Mouse (Mus musculus) intestine, postnatal 0 days (tissue): ENCODE results near the gene Serpinf1. TPM values are rescaled to one million over a fixed set of nuclear protein-coding genes. Genes with fewer than 3 reads are reported as not detected.

Source experiments
- ATAC-seq: fragments of 200-750 bp; cut with Nextera tagmentation; 2 replicates; pipeline ENCODE4 v1.8.0; 2017; ENCODE audit warnings: mild to moderate bottlenecking, moderate TSS enrichment, moderate library complexity
- H3K27ac ChIP-seq: fragments of 300-500 bp; sonication (generic); 2 replicates; pipeline ENCODE4 v1.5.1; 2014; ENCODE audit warnings: mild to moderate bottlenecking, low read depth, low read length, moderate library complexity
- H3K27me3 ChIP-seq: fragments of 300-500 bp; sonication (generic); replicated peaks from 2 replicates; pipeline ENCODE4 v1.6.1; 2014; ENCODE audit warnings: low read length, mixed read lengths; ENCODE audit not compliant: control insufficient read depth, insufficient read depth
- H3K36me3 ChIP-seq: fragments of 300-500 bp; sonication (generic); 2 replicates; pipeline ENCODE4 v1.6.1; 2014; ENCODE audit warnings: mild to moderate bottlenecking, moderate library complexity; ENCODE audit not compliant: control insufficient read depth, insufficient read depth
- H3K4me1 ChIP-seq: fragments of 300-500 bp; sonication (generic); replicated peaks from 2 replicates; pipeline ENCODE4 v1.6.1; 2014; ENCODE audit warnings: antibody characterized with exemption, low read length, mixed read lengths; ENCODE audit not compliant: control insufficient read depth, insufficient read depth
- H3K4me2 ChIP-seq: fragments of 300-500 bp; sonication (generic); replicated peaks from 2 replicates; pipeline ENCODE4 v1.6.1; 2014; ENCODE audit warnings: low read depth, mild to moderate bottlenecking, moderate library complexity
- H3K4me3 ChIP-seq: fragments of 300-500 bp; sonication (generic); 2 replicates; pipeline ENCODE4 v1.5.1; 2014; ENCODE audit warnings: low read depth, low read length
- H3K9ac ChIP-seq: fragments of 300-500 bp; sonication (generic); 2 replicates; pipeline ENCODE4 v1.6.1; 2014; ENCODE audit warnings: mild to moderate bottlenecking, low read depth, low read length
- H3K9me3 ChIP-seq: fragments of 300-500 bp; sonication (generic); 2 replicates; pipeline ENCODE4 v1.6.1; 2016; ENCODE audit warnings: mixed run types; ENCODE audit not compliant: control insufficient read depth
- CTCF ChIP-seq: sonication (generic); IDR thresholded peaks from 2 replicates; pipeline ENCODE4 v1.5.1; 2016; ENCODE audit warnings: low read depth, mild to moderate bottlenecking, control low read depth, antibody characterized with exemption, moderate library complexity
- WGBS: fragments of 180-500 bp; shearing (Covaris S2); extraction: QIAGEN DNeasy Blood & Tissue Kit; methylation state at CpG from one replicate; pipeline ENCODE4 v1.1.7; 2014; 5-methylcytosine and 5-hydroxymethylcytosine counted together
- polyA plus RNA-seq: library from polyadenylated mRNA; unstranded; fragments of >200 nt; fragmentation: Nextera tagmentation; extraction: Ambion mirVana; gene quantifications from 2 replicates; pipeline ENCODE4 v1.2.1, GENCODE M21; 2015

Serpinf1 gene
- polyA plus RNA-seq, 1 experiment from 2014 or later = 20.7 TPM

DNA sequence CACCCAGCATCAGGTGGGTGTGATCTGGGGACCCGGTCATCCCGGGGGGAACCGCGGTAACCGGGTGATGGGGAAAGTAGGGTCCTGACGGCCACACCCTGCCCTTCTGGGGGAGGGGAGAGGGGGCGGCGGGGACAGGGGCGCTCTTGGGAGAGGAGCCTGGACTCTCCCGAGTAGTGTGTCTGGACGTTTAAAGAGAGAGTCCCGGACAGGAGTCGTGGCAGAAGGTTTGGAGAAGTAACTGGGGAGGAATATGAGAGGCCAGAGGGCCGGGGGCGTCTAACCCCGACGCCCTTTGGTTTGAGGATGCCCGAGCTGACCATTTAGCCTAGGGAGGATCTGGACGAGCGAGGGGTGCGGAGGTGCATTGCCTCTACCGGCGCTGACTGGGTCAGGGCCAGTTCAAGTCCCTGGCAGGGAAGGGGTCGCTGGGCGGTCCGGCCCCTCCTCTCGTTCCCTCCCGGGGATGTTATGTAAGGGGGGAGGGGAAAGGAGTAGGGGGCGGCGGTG, 39.3 kb upstream of the Serpinf1 start:
- Histone ChIP-seq H3K9me3 (no peaks in the 10 kb centered on the region), H3K4me2 (peak overlapping the region; percentile 91), H3K36me3 (peaks cover 19% of the 10 kb centered on the region), H3K27ac (peak overlapping the region; percentile 97), H3K27me3 (no peaks in the 10 kb centered on the region), H3K4me3 (peak overlapping the region; percentile 87), H3K9ac (peak overlapping the region; percentile 92), H3K4me1 (0 out of 2 replicates have a peak, but pooled peaks cover 10% of the 10 kb centered on the region)
- TF ChIP-seq CTCF = no peak
- ATAC-seq = 0 out of 2 replicates have a peak, but pooled peaks have one; percentile 1
- under 1% methylated on average over 30 of the region's 30 CpGs for WGBS

DNA sequence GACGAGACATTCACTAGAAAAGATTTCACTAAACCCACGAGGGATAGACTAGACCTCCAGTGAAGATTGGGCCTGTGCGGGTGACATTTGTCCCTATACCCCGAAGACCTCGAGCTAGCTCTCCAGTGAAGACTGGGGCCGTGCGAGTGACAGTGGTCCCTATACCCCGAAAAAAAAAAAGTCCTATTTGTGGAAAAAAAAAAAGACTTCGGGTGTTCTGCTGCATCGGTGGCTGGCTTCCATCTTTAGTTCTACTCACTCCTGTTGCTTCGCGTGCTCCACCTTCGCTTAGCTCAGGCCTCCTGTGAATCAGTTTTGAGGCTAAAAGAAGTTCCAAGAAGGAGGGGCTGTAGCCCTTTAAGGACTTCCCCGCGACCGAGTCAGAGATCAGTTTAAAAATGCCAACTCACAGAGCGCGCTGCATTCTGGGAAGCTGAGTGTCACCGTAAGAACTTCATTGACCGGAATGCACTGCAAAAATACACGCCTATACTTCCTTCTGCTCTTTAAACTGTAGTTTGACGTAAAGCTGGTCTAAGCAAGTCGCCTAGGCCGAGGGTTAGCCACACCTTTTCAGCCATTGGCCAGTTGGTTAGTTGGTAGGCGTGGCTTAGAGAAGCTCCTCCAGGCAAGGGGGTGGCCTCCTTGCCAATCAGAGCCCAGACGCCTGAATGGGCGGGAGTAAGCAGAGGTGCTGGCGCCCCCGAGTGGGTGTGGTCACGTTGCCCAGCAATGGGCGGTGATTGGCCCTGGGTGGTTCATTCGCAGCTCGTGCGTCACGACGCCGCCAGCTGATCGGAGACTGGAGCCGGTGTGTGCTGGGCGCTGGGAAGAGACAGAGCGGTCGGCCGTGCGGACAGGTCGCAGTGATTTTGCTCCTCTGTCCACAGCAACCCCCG, 38.6 kb upstream of the Serpinf1 start, which contains the start of gene Tlcd2:
Gene Tlcd2 (plus strand): TSS at position 872 of the 899 bp plus-strand sequence.
- H3K36me3 ChIP-seq = peaks cover 19% of the 10 kb centered on the region
- H3K9me3 ChIP-seq = no peaks in the 10 kb centered on the region
- peak; percentile 27; the same call in 1 of the 2 replicates for TF ChIP-seq CTCF
- WGBS = under 1% methylated on average over 46 of the region's 46 CpGs
- H3K4me1 ChIP-seq = 0 out of 2 replicates have a peak, but pooled peaks cover 10% of the 10 kb centered on the region
- peak within 1 kb of the TSS; percentile 91 for H3K4me2 ChIP-seq
- peak within 1 kb of the TSS; percentile 97 for H3K27ac ChIP-seq
- peak; percentile 84 for ATAC-seq
- no peaks in the 10 kb centered on the region for H3K27me3 ChIP-seq
- H3K9ac ChIP-seq = peak within 1 kb of the TSS; percentile 92
- peak within 1 kb of the TSS; percentile 87 for H3K4me3 ChIP-seq

- H3K4me1 ChIP-seq = 0 out of 2 replicates have a peak, but pooled peaks cover 10% of the 10 kb centered on the region
- H3K4me2 ChIP-seq = peak overlapping the region; percentile 67
- peak overlapping the region; percentile 35; the same call in 1 of the 2 replicates for H3K9ac ChIP-seq
- TF ChIP-seq CTCF = no peak
- H3K27me3 ChIP-seq = no peaks in the 10 kb centered on the region
- H3K36me3 ChIP-seq = peaks cover 10% of the 10 kb centered on the region; the same call in 1 of the 2 replicates
- ATAC-seq = peak; percentile 32
- no peaks in the 10 kb centered on the region for H3K9me3 ChIP-seq
- H3K4me3 ChIP-seq = peak overlapping the region; percentile 34
- WGBS = 6% methylated on average over 19 of the region's 19 CpGs
- H3K27ac ChIP-seq = peak overlapping the region; percentile 94
Measured at GRCm38 (mm10) chr11:75460103-75460843, 37.8 kb upstream of the Serpinf1 start.

- no peaks in the 10 kb centered on the region for H3K27me3 ChIP-seq
- TF ChIP-seq CTCF = no peak
- H3K36me3 ChIP-seq = 0 out of 2 replicates have a peak, but pooled peaks cover 5% of the 10 kb centered on the region
- ATAC-seq = no peak
- 0 out of 2 replicates have a peak, but pooled peaks cover 9% of the 10 kb centered on the region for H3K4me1 ChIP-seq
- WGBS = 34% methylated on average over 5 of the region's 5 CpGs
- H3K4me2 ChIP-seq = peak overlapping the region; percentile 67
- no peak overlapping the region for H3K4me3 ChIP-seq
- no peaks in the 10 kb centered on the region for H3K9me3 ChIP-seq
- H3K27ac ChIP-seq = peak overlapping the region; percentile 94
- no peak overlapping the region for H3K9ac ChIP-seq
Measured at GRCm38 (mm10) chr11:75459751-75460102, 37.2 kb upstream of the Serpinf1 start.

DNA sequence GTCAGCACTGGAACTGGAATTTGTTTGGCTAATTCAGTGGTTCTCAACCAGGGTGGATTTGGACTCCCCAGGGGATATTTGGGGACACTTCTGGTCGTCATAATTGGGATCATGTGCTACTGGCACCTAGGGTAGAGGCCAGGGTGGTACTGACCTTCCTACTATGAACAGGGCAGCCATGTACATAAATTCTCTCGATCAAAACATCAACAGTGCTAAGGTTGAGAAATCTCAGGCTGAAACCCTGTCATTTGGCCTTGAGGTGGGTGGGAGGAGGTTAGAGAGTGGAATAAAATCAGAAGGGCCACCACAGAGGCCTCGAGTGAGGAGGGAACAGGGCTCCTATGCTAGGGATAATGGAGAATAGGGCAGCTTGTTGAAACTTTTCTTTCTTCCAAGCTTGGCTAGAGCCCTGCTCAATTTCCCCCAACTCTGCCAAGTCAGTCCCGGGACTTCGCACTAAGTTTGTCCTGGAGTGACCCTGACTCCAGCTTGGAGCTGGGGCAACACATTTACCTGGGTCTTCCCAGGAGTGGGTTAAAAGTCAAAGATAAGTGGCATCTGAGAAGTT, 36.7 kb upstream of the Serpinf1 start:
- Histone ChIP-seq H3K4me2 (no peak overlapping the region), H3K9me3 (no peaks in the 10 kb centered on the region), H3K36me3 (no peaks in the 10 kb centered on the region), H3K9ac (no peak overlapping the region), H3K4me3 (no peak overlapping the region), H3K27ac (peak overlapping the region; percentile 94; the same call in 1 of the 2 replicates), H3K27me3 (no peaks in the 10 kb centered on the region), H3K4me1 (0 out of 2 replicates have a peak, but pooled peaks cover 6% of the 10 kb centered on the region)
- TF ChIP-seq CTCF = no peak
- 67% methylated on average over 5 of the region's 5 CpGs for WGBS
- no peak for ATAC-seq
